Mouse (Mus musculus) neural tube, embryonic 12.5 days (tissue): ENCODE results near the gene Synj2. TPM values are rescaled to one million over a fixed set of nuclear protein-coding genes. Genes with fewer than 3 reads are reported as not detected.
A peak's percentile ranks its signal among the peaks of the same experiment; 100 is the strongest.

Experiments
- ATAC-seq: fragments of 200-750 bp; cut with Nextera tagmentation; 2 replicates; pipeline ENCODE4 v1.8.0; 2017; ENCODE audit warnings: low read depth, mild to moderate bottlenecking, moderate TSS enrichment, moderate library complexity; ENCODE audit not compliant: low FRiP score
- H3K27ac ChIP-seq: fragments of 300-500 bp; sonication (generic); 2 replicates; pipeline ENCODE4 v1.5.1; 2016
- H3K27me3 ChIP-seq: fragments of 300-500 bp; sonication (generic); replicated peaks from 2 replicates; pipeline ENCODE4 v1.6.1; 2016; ENCODE audit warnings: mild to moderate bottlenecking
- H3K36me3 ChIP-seq: fragments of 300-500 bp; sonication (generic); 2 replicates; pipeline ENCODE4 v1.6.1; 2016; ENCODE audit warnings: mild to moderate bottlenecking
- H3K4me1 ChIP-seq: fragments of 300-500 bp; sonication (generic); 2 replicates; pipeline ENCODE4 v1.6.1; 2016
- H3K4me2 ChIP-seq: fragments of 300-500 bp; sonication (generic); replicated peaks from 2 replicates; pipeline ENCODE4 v1.6.1; 2016; ENCODE audit warnings: mild to moderate bottlenecking
- H3K4me3 ChIP-seq: fragments of 300-500 bp; sonication (generic); 2 replicates; pipeline ENCODE4 v1.5.1; 2016
- H3K9ac ChIP-seq: fragments of 300-500 bp; sonication (generic); 2 replicates; pipeline ENCODE4 v1.6.1; 2016; ENCODE audit warnings: mild to moderate bottlenecking
- H3K9me3 ChIP-seq: fragments of 300-500 bp; sonication (generic); 2 replicates; pipeline ENCODE4 v1.6.1; 2016; ENCODE audit warnings: mild to moderate bottlenecking
- WGBS: fragments of 180-500 bp; shearing (Covaris S2); methylation state at CpG from one replicate; pipeline ENCODE4 v1.1.7; 2016; 5-methylcytosine and 5-hydroxymethylcytosine counted together
- polyA plus RNA-seq: library from polyadenylated mRNA; unstranded; fragments of >200 nt; fragmentation: Nextera tagmentation; extraction: Ambion mirVana; gene quantifications from 2 replicates; pipeline ENCODE4 v1.2.1, GENCODE M21; 2016

Gene Synj2
- polyA plus RNA-seq, 1 experiment from 2014 or later: 2.9 TPM

DNA sequence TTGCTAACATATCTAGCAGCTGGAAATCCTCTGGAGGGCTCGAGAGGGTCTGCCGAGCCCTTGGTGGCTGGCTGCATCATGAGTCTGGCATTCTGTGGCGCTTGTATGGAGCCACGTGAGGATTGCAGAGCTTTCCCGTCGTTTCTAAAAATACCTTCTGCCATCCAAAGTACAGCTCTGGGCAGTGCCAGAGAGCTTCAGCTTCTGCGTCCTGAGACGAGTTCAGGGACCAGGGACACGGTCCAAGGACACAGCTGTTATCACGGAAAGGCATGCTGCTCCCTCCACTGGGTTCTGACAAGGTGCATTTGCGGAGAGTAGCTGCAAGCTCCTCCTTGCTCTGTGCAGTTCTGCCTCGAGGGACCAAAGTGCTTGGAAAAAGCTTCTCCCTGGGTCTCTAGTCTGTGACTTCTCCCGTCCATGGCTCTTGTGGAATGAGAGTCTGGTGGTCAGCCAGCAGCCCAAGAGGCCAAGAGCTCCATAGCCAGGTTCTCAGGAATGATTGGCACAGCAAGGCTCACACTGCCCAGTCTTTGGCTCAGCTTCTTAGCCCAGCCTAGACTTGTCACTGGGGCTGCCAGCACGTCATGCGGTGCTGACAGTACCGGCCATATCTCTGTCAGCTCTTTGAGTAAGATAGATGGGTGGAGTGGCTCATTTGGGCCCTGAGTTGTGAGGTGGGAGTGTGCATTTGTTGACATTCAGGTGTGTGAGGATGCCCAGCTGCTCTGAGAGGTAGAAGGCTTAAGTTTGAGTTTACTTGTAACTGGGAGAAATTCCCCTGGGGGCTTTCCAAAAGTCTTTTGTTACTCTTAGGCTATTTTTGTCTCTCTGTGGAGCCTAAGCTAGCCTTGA lies 56.5 kb downstream of the Synj2 start:
- no peaks in the 10 kb centered on the region for H3K27me3 ChIP-seq
- no peaks in the 10 kb centered on the region for H3K4me1 ChIP-seq
- H3K9me3 ChIP-seq: no peaks in the 10 kb centered on the region
- ATAC-seq: no peak
- no peak overlapping the region for H3K4me3 ChIP-seq
- no peak overlapping the region for H3K4me2 ChIP-seq
- 84% methylated on average over 16 of the region's 16 CpGs for WGBS
- H3K36me3 ChIP-seq: no peaks in the 10 kb centered on the region
- H3K27ac ChIP-seq: no peak overlapping the region
- no peak overlapping the region for H3K9ac ChIP-seq

DNA sequence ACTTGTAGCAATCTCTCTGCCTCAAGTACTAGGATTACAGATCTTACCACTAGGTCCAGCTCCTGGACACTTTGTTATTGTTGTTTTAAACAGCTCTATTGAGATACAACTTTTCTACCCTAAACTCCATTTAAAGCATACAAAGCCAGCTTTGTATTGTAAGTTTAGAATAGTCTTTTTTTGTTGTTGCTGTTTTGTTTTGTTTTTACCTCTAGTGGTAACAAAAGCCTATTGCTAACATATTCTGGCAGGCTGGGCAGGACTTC lies 57.1 kb downstream of the Synj2 start:
- Histone ChIP-seq H3K9ac (no peak overlapping the region), H3K4me1 (no peaks in the 10 kb centered on the region), H3K27ac (no peak overlapping the region), H3K9me3 (no peaks in the 10 kb centered on the region), H3K36me3 (no peaks in the 10 kb centered on the region), H3K27me3 (no peaks in the 10 kb centered on the region), H3K4me2 (no peak overlapping the region), H3K4me3 (no peak overlapping the region)
- ATAC-seq: no peak

DNA sequence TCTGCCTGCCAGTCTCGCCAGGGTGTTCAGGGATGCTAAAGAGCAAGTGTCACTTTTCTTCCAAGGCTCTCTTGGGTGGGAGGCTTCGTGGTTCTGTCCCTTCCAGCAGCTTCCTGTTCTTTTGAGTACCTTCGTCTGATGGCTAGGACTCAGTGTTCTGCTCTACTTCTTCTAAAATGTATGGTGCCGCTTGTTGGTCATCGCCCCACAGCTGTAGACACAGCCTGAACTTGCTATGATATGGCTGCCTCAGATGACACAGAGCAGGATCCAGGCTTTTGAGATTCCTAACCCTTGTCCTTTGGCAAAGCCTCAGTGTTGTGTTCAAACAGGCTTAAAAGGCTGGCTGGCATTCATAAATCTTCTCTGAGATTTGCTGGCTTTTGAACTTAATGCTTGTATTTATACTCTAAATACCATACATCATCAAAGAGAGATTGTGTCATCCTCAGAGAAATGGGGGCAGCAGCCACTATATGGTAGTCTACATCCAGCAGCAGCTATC lies 58.0 kb downstream of the Synj2 start:
- H3K27ac ChIP-seq: no peak overlapping the region
- H3K4me3 ChIP-seq: no peak overlapping the region
- no peak overlapping the region for H3K9ac ChIP-seq
- H3K36me3 ChIP-seq: no peaks in the 10 kb centered on the region
- H3K4me1 ChIP-seq: no peaks in the 10 kb centered on the region
- H3K9me3 ChIP-seq: 0 out of 2 replicates have a peak, but pooled peaks cover 5% of the 10 kb centered on the region
- no peaks in the 10 kb centered on the region for H3K27me3 ChIP-seq
- WGBS: 82% methylated on average over 5 of the region's 5 CpGs
- no peak for ATAC-seq
- no peak overlapping the region for H3K4me2 ChIP-seq

DNA sequence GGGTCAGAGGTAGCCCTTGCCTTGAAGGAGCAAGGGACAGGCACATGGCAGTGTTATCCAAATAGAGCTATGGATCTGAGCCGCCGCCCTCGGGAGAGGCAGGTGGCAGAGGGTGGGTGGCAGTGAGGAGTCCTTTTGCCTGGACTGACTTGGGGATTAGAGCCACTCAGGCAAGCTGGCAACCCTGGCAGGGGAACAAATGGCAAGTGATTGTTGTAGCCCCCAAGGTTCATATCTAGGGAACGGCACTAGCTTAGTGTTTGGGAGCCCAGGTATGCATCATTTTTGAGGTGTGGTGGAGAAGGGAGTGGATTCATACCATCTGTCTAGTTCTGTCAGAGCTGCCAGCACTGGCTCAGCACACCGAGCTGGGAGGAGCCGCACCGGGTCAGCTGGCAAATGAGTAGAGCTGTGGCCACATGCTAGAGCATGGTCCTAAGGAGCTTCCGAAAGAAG lies 59.8 kb downstream of the Synj2 start:
- Histone ChIP-seq H3K27ac (no peak overlapping the region), H3K36me3 (no peaks in the 10 kb centered on the region), H3K9ac (no peak overlapping the region), H3K27me3 (no peaks in the 10 kb centered on the region), H3K4me3 (no peak overlapping the region), H3K9me3 (0 out of 2 replicates have a peak, but pooled peaks cover 5% of the 10 kb centered on the region), H3K4me2 (no peak overlapping the region), H3K4me1 (peaks cover 6% of the 10 kb centered on the region; the same call in 1 of the 2 replicates)
- no peak for ATAC-seq
- WGBS: 89% methylated on average over 8 of the region's 8 CpGs

DNA sequence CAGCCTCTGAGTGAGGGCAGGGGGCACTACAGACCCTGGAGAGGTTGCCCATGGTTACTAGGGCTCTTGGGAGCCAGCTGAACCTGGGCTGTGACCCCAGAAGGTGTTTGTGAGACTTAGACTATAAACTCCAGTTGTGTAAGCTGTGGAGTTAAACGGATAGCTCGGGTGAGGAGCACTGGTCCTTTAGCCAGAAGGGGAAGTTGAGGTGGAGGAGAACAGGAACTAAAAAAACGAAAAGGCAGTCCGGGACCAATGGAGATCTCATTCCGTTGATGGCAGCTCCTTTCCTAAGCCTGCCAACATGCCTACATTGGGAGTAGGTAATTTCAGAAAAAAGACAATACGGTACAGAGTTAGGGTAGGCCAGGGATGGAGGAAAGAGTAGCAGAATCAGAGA lies 60.3 kb downstream of the Synj2 start:
- ATAC-seq: no peak
- H3K27me3 ChIP-seq: no peaks in the 10 kb centered on the region
- H3K27ac ChIP-seq: no peak overlapping the region
- H3K9ac ChIP-seq: no peak overlapping the region
- 0 out of 2 replicates have a peak, but pooled peaks cover 5% of the 10 kb centered on the region for H3K9me3 ChIP-seq
- 87% methylated on average over 6 of the region's 6 CpGs for WGBS
- no peak overlapping the region for H3K4me2 ChIP-seq
- H3K4me3 ChIP-seq: no peak overlapping the region
- H3K4me1 ChIP-seq: peaks cover 6% of the 10 kb centered on the region; the same call in 1 of the 2 replicates
- H3K36me3 ChIP-seq: no peaks in the 10 kb centered on the region

DNA sequence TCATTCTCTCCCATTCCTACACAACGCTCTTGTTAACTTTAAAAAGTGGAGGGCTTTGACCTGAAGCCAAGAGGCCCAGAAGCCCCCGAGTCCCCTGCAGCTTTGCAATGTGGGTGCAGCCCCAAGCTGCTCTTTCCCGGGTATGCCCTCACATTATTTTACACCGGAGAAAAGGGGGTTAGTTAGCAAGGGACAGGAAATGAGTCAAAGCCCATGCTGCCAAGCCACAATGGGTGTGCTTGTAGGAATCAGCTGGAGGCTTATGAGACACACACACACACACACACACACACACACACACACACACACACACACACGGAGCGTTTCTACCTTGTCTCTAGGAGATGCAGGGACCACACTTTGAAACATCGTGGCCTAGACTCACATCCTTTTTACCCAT lies 60.8 kb downstream of the Synj2 start:
- no peak for ATAC-seq
- WGBS: 85% methylated on average over 7 of the region's 7 CpGs
- Histone ChIP-seq H3K36me3 (no peaks in the 10 kb centered on the region), H3K4me2 (no peak overlapping the region), H3K9ac (no peak overlapping the region), H3K4me1 (peaks cover 6% of the 10 kb centered on the region; the same call in 1 of the 2 replicates), H3K27ac (no peak overlapping the region), H3K27me3 (no peaks in the 10 kb centered on the region), H3K4me3 (no peak overlapping the region), H3K9me3 (0 out of 2 replicates have a peak, but pooled peaks cover 5% of the 10 kb centered on the region)

DNA sequence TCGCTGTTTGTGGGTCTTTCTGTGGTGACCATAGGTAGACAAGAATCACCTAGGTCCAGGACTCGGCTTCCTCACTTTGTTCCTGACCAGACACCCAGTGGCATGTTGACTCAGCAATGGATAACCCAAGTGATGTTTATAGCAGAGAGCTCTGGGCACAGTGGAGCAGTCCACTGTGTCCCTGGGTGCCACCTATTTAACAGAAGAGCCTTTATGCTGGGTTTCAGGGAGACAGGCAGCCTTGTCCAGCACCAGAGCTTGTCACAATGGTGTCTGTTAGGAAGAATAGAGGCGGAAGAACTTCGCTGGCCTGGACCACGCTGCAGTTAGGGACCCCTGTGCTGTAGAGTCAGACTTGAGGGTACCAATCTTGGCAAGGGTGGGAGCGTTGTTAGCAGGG lies 61.5 kb downstream of the Synj2 start:
- Histone ChIP-seq H3K27ac (no peak overlapping the region), H3K4me1 (peaks cover 6% of the 10 kb centered on the region; the same call in 1 of the 2 replicates), H3K27me3 (no peaks in the 10 kb centered on the region), H3K4me2 (no peak overlapping the region), H3K4me3 (no peak overlapping the region), H3K9ac (no peak overlapping the region), H3K36me3 (no peaks in the 10 kb centered on the region), H3K9me3 (0 out of 2 replicates have a peak, but pooled peaks cover 5% of the 10 kb centered on the region)
- 93% methylated on average over 6 of the region's 6 CpGs for WGBS
- ATAC-seq: no peak

DNA sequence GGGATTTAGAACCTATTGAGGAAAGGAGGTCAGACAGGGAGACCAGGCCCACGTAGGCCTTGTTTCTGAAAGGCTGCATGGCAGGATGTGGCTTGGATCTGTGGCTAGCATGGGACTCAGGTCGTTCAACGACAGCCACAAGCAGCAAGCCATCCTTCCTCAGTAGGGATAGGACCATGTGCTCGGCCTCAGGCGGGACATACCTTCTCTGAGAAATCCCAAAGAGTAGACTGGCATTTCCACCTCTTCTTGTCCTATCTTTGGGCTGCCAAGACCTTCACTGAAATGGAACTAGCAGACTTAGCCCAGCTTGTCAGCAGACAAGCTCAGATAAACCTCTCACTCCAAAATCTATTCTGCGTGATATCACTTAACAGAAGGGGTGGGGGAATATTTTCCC lies 62.6 kb downstream of the Synj2 start:
- no peak overlapping the region for H3K27ac ChIP-seq
- WGBS: 94% methylated on average over 6 of the region's 6 CpGs
- ATAC-seq: no peak

DNA sequence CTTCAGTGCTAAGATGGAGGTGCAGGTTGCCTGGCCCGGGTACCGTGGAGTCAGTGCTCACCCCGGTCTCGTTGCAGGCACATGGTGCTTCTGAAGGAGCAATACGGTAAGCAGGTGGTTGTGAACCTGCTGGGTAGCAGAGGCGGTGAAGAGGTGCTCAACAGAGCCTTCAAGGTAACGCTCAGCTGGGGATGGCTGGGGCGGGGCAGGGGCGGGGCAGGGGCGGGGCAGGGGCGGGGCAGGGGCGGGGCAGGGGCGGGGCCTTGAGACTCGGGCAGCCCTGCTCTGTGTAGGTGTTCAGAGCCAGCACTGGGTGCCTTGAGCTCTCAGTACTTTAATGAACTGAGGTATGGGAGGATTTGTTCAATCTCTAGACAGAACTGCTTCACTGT lies 64.2 kb downstream of the Synj2 start:
- Histone ChIP-seq H3K9me3 (0 out of 2 replicates have a peak, but pooled peaks cover 5% of the 10 kb centered on the region), H3K27ac (no peak overlapping the region), H3K9ac (no peak overlapping the region), H3K36me3 (no peaks in the 10 kb centered on the region), H3K4me2 (peak overlapping the region; percentile 27; the same call in 1 of the 2 replicates), H3K4me1 (peaks cover 6% of the 10 kb centered on the region; the same call in 1 of the 2 replicates), H3K27me3 (no peaks in the 10 kb centered on the region), H3K4me3 (no peak overlapping the region)
- 13% methylated on average over 14 of the region's 14 CpGs for WGBS
- no peak for ATAC-seq

More for the DNA sequence above, 62.6 kb downstream of the Synj2 start:
- Histone ChIP-seq H3K9me3 (0 out of 2 replicates have a peak, but pooled peaks cover 5% of the 10 kb centered on the region), H3K4me1 (peaks cover 6% of the 10 kb centered on the region; the same call in 1 of the 2 replicates), H3K4me3 (no peak overlapping the region), H3K36me3 (no peaks in the 10 kb centered on the region), H3K9ac (no peak overlapping the region), H3K27me3 (no peaks in the 10 kb centered on the region), H3K4me2 (no peak overlapping the region)

DNA sequence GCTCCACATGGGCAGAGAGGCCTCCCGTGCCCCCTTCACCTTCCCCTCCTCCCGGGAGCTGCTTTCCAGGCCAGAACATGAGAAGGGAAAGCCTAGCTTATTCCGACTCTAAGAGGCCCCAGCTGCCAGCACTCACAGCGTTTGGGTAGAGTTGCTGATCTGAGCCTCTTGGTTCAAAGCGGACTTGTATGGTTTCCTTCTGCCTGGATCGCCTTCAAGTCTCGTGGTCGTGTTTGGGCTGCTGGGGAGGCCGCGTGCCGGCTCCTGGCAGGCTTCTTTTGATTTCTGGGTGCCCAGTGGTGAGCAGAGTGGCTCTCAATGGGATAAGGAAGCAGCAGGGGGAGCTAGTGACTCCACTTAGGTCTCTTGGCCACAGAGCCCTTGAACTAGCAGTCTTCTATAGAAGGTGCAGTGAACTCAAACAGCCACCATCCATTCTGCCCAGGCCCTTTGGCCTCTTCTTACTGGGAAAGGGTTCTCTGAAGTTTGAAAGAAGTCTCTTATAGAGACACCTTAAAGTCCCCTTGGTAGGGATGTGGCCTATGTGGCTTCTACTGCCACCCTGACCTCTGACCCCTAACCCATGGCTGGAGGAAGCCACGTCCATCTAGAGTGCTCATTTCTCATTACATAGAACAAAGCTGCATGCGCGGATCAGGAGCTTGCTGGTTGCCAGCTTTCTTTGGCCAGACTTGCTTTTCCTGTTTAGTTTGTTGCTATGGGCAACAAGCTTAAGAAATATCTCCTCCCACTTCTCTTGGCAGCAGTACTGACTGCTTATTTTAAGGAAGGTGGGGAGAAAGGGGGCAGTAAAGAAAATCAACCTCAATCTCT lies 64.8 kb downstream of the Synj2 start:
- no peak overlapping the region for H3K27ac ChIP-seq
- 0 out of 2 replicates have a peak, but pooled peaks cover 5% of the 10 kb centered on the region for H3K9me3 ChIP-seq
- H3K9ac ChIP-seq: no peak overlapping the region
- H3K4me2 ChIP-seq: peak overlapping the region; percentile 27; the same call in 1 of the 2 replicates
- no peaks in the 10 kb centered on the region for H3K27me3 ChIP-seq
- ATAC-seq: no peak
- no peaks in the 10 kb centered on the region for H3K36me3 ChIP-seq
- 35% methylated on average over 14 of the region's 14 CpGs for WGBS
- H3K4me1 ChIP-seq: peaks cover 6% of the 10 kb centered on the region; the same call in 1 of the 2 replicates
- no peak overlapping the region for H3K4me3 ChIP-seq

DNA sequence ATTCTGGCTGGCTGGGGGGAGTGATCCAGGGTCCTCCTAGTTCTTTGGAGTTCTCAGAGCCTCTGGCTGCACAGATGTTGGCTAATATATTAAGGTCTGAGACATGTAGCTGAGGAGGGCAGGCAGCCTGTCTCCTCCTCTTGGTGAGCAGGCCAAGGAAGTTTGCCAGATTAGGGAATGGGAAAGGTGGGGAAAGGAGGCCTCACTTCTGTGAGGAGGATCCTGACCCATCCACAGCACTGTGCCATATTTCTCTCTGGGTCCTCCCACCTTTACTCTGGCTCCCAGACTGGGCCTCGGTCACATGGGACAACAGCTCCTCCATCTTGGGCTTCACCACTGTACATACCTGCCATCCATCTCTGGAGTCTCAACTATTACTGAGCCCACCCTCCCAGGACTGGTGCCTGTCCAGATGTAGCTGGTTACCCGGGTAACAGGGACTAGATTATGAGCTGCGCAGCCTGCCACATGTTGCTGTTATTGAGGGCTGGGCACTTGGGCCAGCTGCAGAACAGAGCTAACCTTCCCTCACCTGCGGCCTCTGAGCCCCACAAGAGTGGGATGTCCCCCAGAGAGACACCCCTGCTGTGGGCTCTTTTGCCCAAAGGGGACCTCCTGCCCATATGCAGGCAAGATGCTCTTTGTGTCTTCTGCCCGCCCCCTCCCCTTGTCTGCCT lies 66.2 kb downstream of the Synj2 start:
- Histone ChIP-seq H3K9ac (no peak overlapping the region), H3K4me2 (no peak overlapping the region), H3K27ac (no peak overlapping the region), H3K4me3 (no peak overlapping the region), H3K36me3 (no peaks in the 10 kb centered on the region), H3K27me3 (no peaks in the 10 kb centered on the region), H3K4me1 (peaks cover 6% of the 10 kb centered on the region; the same call in 1 of the 2 replicates), H3K9me3 (0 out of 2 replicates have a peak, but pooled peaks cover 5% of the 10 kb centered on the region)
- WGBS: 79% methylated on average over 5 of the region's 5 CpGs
- no peak for ATAC-seq
